Mouse (Mus musculus): ENCODE measurements at regions not wholly inside any gene's neighbourhood (a gene's known extent, or its start where the extent isn't known, plus 50 kb on each side); places are given as distances from the start of the nearest gene placed in this dataset.

GRCm38 (mm10) chr2:48061375-48061774 is 752.5 kb upstream of the Acvr2a start:
- Histone ChIP-seq H3K27ac (replicated peaks) (no peak overlapping the region), H3K4me1 (replicated peaks; ENCODE audit: control insufficient read depth, insufficient read depth) (no peaks in the 10 kb centered on the region), H3K4me3 (ENCODE audit: low read depth, low read length) (no peak overlapping the region), H3K9ac (ENCODE audit: low read length) (no peak overlapping the region), H3K27me3 (ENCODE audit: control insufficient read depth, insufficient read depth, low read length) (no peaks in the 10 kb centered on the region), H3K9me3 (ENCODE audit: control insufficient read depth, low read length) (no peaks in the 10 kb centered on the region), H3K4me2 (replicated peaks; ENCODE audit: low read depth) (no peak overlapping the region), H3K36me3 (ENCODE audit: control insufficient read depth, insufficient read depth, low read length) (no peaks in the 10 kb centered on the region)
- WGBS: 48% methylated on average over 1 of the region's 1 CpGs
- DNase-seq (ENCODE audit: low spot score): no peak
- TF ChIP-seq CTCF (IDR thresholded peaks at IDR 0.05; ENCODE audit: low read depth) (no peak), EP300 (optimal IDR thresholded peaks at IDR 0.05) (no peak)
- no peak for ATAC-seq (ENCODE audit: low FRiP score, low TSS enrichment)

- no peak overlapping the region for H3K27ac ChIP-seq (replicated peaks)
- no peaks in the 10 kb centered on the region for H3K36me3 ChIP-seq (ENCODE audit: control insufficient read depth, insufficient read depth, low read length)
- no peak overlapping the region for H3K9ac ChIP-seq (ENCODE audit: low read length)
- no peak overlapping the region for H3K4me2 ChIP-seq (replicated peaks; ENCODE audit: low read depth)
- no peaks in the 10 kb centered on the region for H3K27me3 ChIP-seq (ENCODE audit: control insufficient read depth, insufficient read depth, low read length)
- TF ChIP-seq EP300 (optimal IDR thresholded peaks at IDR 0.05) (no peak), CTCF (IDR thresholded peaks at IDR 0.05; ENCODE audit: low read depth) (no peak)
- WGBS: 47% methylated on average over 9 of the region's 9 CpGs
- no peaks in the 10 kb centered on the region for H3K9me3 ChIP-seq (ENCODE audit: control insufficient read depth, low read length)
- no peaks in the 10 kb centered on the region for H3K4me1 ChIP-seq (replicated peaks; ENCODE audit: control insufficient read depth, insufficient read depth)
- DNase-seq (ENCODE audit: low spot score): no peak
- no peak for ATAC-seq (ENCODE audit: low FRiP score, low TSS enrichment)
- no peak overlapping the region for H3K4me3 ChIP-seq (ENCODE audit: low read depth, low read length)
Measured at GRCm38 (mm10) chr2:48063436-48063835, 750.5 kb upstream of the Acvr2a start.

- Histone ChIP-seq H3K4me1 (replicated peaks; ENCODE audit: control insufficient read depth, insufficient read depth) (no peaks in the 10 kb centered on the region), H3K4me3 (ENCODE audit: low read depth, low read length) (no peak overlapping the region), H3K36me3 (ENCODE audit: control insufficient read depth, insufficient read depth, low read length) (no peaks in the 10 kb centered on the region), H3K27me3 (ENCODE audit: control insufficient read depth, insufficient read depth, low read length) (no peaks in the 10 kb centered on the region), H3K9me3 (ENCODE audit: control insufficient read depth, low read length) (no peaks in the 10 kb centered on the region), H3K27ac (replicated peaks) (no peak overlapping the region), H3K4me2 (replicated peaks; ENCODE audit: low read depth) (no peak overlapping the region), H3K9ac (ENCODE audit: low read length) (no peak overlapping the region)
- ATAC-seq (ENCODE audit: low FRiP score, low TSS enrichment) (no peak), DNase-seq (ENCODE audit: low spot score) (no peak)
- TF ChIP-seq CTCF (IDR thresholded peaks at IDR 0.05; ENCODE audit: low read depth): no peak
- TF ChIP-seq EP300 (optimal IDR thresholded peaks at IDR 0.05): no peak
- WGBS: 67% methylated on average over 3 of the region's 3 CpGs
Measured at GRCm38 (mm10) chr2:48065162-48065561, 748.7 kb upstream of the Acvr2a start.

- no peaks in the 10 kb centered on the region for H3K36me3 ChIP-seq (ENCODE audit: control insufficient read depth, insufficient read depth, low read length)
- no peaks in the 10 kb centered on the region for H3K9me3 ChIP-seq (ENCODE audit: control insufficient read depth, low read length)
- H3K4me2 ChIP-seq (replicated peaks; ENCODE audit: low read depth): no peak overlapping the region
- no peak overlapping the region for H3K4me3 ChIP-seq (ENCODE audit: low read depth, low read length)
- TF ChIP-seq CTCF (IDR thresholded peaks at IDR 0.05; ENCODE audit: low read depth): no peak
- no peak for TF ChIP-seq EP300 (optimal IDR thresholded peaks at IDR 0.05)
- no peaks in the 10 kb centered on the region for H3K4me1 ChIP-seq (replicated peaks; ENCODE audit: control insufficient read depth, insufficient read depth)
- DNase-seq (ENCODE audit: low spot score) (no peak), ATAC-seq (ENCODE audit: low FRiP score, low TSS enrichment) (no peak)
- H3K27me3 ChIP-seq (ENCODE audit: control insufficient read depth, insufficient read depth, low read length): no peaks in the 10 kb centered on the region
- 78% methylated on average over 3 of the region's 3 CpGs for WGBS
- no peak overlapping the region for H3K27ac ChIP-seq (replicated peaks)
- H3K9ac ChIP-seq (ENCODE audit: low read length): no peak overlapping the region
Measured at GRCm38 (mm10) chr2:48082120-48082799, 731.6 kb upstream of the Acvr2a start.

- Histone ChIP-seq H3K4me1 (replicated peaks; ENCODE audit: control insufficient read depth, insufficient read depth) (no peaks in the 10 kb centered on the region), H3K4me3 (ENCODE audit: low read depth, low read length) (no peak overlapping the region), H3K27ac (replicated peaks) (no peak overlapping the region), H3K36me3 (ENCODE audit: control insufficient read depth, insufficient read depth, low read length) (no peaks in the 10 kb centered on the region), H3K9ac (ENCODE audit: low read length) (no peak overlapping the region), H3K9me3 (ENCODE audit: control insufficient read depth, low read length) (no peaks in the 10 kb centered on the region), H3K27me3 (ENCODE audit: control insufficient read depth, insufficient read depth, low read length) (no peaks in the 10 kb centered on the region), H3K4me2 (replicated peaks; ENCODE audit: low read depth) (no peak overlapping the region)
- no peak for TF ChIP-seq CTCF (IDR thresholded peaks at IDR 0.05; ENCODE audit: low read depth)
- no peak for TF ChIP-seq EP300 (optimal IDR thresholded peaks at IDR 0.05)
- 72% methylated on average over 1 of the region's 1 CpGs for WGBS
- DNase-seq (ENCODE audit: low spot score) (no peak), ATAC-seq (ENCODE audit: low FRiP score, low TSS enrichment) (no peak)
Measured at GRCm38 (mm10) chr2:48098287-48098686, 715.6 kb upstream of the Acvr2a start.

GRCm38 (mm10) chr2:48098931-48099531 is 714.9 kb upstream of the Acvr2a start:
- no peaks in the 10 kb centered on the region for H3K27me3 ChIP-seq (ENCODE audit: control insufficient read depth, insufficient read depth, low read length)
- H3K4me2 ChIP-seq (replicated peaks; ENCODE audit: low read depth): no peak overlapping the region
- H3K9ac ChIP-seq (ENCODE audit: low read length): no peak overlapping the region
- no peak overlapping the region for H3K27ac ChIP-seq (replicated peaks)
- 60% methylated on average over 8 of the region's 8 CpGs for WGBS
- no peaks in the 10 kb centered on the region for H3K36me3 ChIP-seq (ENCODE audit: control insufficient read depth, insufficient read depth, low read length)
- H3K4me1 ChIP-seq (replicated peaks; ENCODE audit: control insufficient read depth, insufficient read depth): no peaks in the 10 kb centered on the region
- no peak for TF ChIP-seq EP300 (optimal IDR thresholded peaks at IDR 0.05)
- no peak for TF ChIP-seq CTCF (IDR thresholded peaks at IDR 0.05; ENCODE audit: low read depth)
- DNase-seq (ENCODE audit: low spot score): no peak
- ATAC-seq (ENCODE audit: low FRiP score, low TSS enrichment): no peak
- no peaks in the 10 kb centered on the region for H3K9me3 ChIP-seq (ENCODE audit: control insufficient read depth, low read length)
- H3K4me3 ChIP-seq (ENCODE audit: low read depth, low read length): no peak overlapping the region

Measured in stomach, postnatal 0 days (tissue).